Mouse (Mus musculus) lung, postnatal 36 days (tissue): Measurements from ENCODE around the gene Ccnl2.

ENCODE experiments used
- DNase-seq: peaks from one replicate; pipeline ENCODE4 v3.0.0; 2022; ENCODE audit warnings: mixed read lengths

Ccnl2 gene

GRCm38 (mm10) chr4:155840076-155841002 lies 28.1 kb downstream of the Ccnl2 start:
- no peak for DNase-seq

DNA sequence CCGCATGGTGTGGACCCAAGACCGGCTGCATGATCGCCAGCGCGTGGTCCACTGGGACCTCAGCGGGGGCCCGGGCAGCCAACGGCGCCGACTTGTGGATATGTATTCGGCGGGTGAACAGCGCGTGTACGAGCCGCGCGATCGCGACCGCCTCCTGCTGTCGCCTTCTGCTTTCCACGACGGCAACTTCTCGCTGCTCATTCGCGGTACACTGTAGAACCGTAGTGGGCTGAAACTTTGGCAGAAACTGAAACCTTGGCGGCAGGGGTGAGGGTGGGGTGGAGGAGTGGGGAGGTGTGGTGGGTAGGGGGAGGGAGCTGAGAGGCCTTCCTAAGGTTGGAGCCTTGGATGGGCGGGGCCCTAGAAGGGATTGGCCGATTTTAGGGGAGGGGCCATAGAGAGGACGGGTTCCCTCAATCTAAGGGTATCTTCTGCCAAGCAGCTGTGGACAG lies 28.7 kb downstream of the Ccnl2 start:
- peak; percentile 85 for DNase-seq

- no peak for DNase-seq
Observed at GRCm38 (mm10) chr4:155841651-155842270, 29.5 kb downstream of the Ccnl2 start.

DNA sequence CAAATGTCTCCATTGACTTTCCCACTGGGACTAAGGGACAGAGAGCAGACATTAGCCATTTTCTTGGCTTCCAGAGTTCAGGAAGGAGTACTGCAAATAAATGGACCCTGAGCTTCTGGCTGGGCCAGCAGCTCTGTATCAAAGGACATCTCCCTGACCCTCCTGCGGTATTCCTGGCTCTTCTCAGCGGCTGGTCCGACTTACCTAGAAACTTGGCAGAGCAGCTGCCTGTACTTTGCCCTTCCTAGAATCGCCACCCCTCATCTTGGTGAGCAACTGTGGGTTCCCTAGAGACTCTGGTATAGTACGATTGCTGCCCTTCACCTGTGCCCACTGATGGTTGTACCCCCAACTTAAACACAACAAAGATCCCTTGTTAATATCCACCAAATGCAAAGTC lies 30.9 kb downstream of the Ccnl2 start:
- DNase-seq = no peak

GRCm38 (mm10) chr4:155846871-155847578 lies 34.7 kb downstream of the Ccnl2 start, which contains the start of gene Dvl1:
TSS of gene Dvl1 (plus strand) at chr4:155847402.
- DNase-seq = peak; percentile 90

- DNase-seq = peak; percentile 47
Observed at GRCm38 (mm10) chr4:155847591-155848352, 35.5 kb downstream of the Ccnl2 start.

GRCm38 (mm10) chr4:155848434-155849095 lies 36.3 kb downstream of the Ccnl2 start:
- DNase-seq = no peak

- DNase-seq = no peak
Observed at GRCm38 (mm10) chr4:155849391-155849790, 37.1 kb downstream of the Ccnl2 start.

GRCm38 (mm10) chr4:155849792-155850451 lies 37.6 kb downstream of the Ccnl2 start:
- DNase-seq = no peak

- DNase-seq = no peak
Observed at GRCm38 (mm10) chr4:155851368-155851767, 39.1 kb downstream of the Ccnl2 start.

DNA sequence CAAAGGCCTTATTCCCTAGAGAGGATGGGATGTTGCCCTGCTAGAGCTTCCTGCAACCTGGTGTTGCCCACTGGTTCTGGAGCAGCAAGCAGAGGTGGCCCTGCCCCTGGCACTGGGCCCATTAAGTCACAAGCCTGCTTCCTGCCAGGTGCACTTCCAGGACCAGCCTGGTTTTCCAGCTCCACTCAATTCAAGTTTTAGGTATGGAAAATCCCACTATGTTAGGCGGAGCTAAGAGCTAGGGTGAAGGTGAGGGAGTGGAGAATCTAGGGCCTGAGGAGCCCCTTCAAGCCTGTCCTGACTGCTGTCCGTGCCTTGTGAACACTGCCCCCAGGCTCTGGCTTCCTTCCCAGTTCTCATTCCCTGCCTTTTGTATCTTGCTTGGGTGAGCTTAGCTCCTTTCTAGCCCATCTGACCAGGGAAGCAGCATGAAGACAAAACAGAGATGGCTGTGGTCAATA lies 39.7 kb downstream of the Ccnl2 start:
- no peak for DNase-seq

GRCm38 (mm10) chr4:155853421-155853820 lies 41.1 kb downstream of the Ccnl2 start:
- DNase-seq = no peak

DNA sequence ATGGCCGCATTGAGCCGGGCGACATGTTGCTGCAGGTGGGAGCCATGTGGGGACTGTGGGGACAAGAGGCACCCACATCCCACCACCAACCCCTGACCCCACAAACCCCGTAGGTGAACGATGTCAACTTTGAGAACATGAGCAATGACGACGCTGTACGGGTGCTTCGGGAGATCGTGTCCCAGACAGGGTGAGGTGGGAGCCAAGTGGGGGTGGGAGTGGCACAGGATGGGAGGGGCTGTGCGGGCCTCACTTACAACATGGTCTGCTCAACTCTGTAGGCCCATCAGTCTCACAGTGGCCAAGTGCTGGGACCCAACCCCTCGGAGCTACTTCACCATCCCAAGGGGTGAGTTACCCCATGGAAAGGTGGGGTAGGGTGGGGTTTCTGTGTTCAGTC lies 42.7 kb downstream of the Ccnl2 start:
- no peak for DNase-seq

DNA sequence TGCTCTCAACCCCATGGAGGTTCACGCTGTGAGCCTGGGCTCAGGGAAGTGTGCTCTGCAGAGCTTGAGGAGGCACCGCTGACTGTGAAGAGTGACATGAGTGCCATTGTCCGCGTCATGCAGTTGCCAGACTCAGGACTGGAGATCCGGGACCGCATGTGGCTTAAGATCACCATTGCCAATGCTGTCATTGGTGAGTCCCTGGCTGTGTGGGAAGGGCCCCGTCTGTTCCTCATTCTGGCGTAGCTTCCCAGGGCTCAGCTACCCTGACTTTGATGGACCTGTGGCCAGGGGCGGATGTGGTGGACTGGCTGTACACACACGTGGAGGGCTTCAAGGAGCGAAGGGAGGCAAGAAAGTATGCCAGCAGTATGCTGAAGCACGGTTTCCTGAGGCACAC lies 43.8 kb downstream of the Ccnl2 start:
- DNase-seq = no peak

- no peak for DNase-seq
Observed at GRCm38 (mm10) chr4:155856881-155857280, 44.6 kb downstream of the Ccnl2 start.

DNA sequence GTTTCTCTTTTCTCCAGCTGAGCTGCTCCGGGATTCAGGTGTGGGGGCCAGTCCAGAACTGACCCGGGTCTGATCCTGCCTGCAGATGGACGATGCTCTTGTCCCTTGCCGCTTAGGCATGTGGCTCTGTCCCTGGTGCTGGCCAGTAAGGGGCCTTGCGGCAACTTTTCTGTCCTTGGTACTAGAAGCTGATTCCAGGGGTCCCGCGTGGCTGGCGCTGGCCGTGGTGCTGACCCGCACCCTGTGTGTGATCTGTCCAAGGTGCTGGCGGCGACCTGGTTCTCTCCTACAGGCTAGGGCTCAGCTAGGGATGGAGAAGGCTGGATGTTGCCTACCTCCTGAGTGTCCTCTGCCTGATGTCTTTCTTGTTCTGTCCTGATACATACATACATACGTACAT lies 47.0 kb downstream of the Ccnl2 start:
- DNase-seq = no peak

DNA sequence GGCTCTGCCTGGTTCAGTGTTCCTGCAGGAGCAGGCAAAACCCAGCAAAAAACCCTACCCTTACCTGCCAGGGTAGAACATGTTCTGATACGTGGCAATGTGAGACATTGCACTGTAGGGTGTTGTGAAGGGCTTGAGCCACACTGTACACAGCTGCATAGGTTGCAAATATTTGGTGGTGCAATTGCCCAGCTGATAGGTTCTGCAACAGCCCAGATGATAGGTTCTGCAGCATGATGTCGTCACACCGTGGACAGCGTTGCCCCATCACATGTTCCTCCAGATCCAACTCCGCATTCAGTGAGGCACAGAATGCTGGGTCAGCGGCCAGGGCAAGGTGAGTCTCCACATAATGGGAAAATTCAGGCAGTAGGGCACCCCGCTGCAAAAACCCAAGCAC lies 49.5 kb downstream of the Ccnl2 start:
- no peak for DNase-seq

GRCm38 (mm10) chr4:155863001-155863400 lies 50.7 kb downstream of the Ccnl2 start, which contains the start of gene Tas1r3:
TSS of gene Tas1r3 (minus strand) at chr4:155863362.
- no peak for DNase-seq

DNA sequence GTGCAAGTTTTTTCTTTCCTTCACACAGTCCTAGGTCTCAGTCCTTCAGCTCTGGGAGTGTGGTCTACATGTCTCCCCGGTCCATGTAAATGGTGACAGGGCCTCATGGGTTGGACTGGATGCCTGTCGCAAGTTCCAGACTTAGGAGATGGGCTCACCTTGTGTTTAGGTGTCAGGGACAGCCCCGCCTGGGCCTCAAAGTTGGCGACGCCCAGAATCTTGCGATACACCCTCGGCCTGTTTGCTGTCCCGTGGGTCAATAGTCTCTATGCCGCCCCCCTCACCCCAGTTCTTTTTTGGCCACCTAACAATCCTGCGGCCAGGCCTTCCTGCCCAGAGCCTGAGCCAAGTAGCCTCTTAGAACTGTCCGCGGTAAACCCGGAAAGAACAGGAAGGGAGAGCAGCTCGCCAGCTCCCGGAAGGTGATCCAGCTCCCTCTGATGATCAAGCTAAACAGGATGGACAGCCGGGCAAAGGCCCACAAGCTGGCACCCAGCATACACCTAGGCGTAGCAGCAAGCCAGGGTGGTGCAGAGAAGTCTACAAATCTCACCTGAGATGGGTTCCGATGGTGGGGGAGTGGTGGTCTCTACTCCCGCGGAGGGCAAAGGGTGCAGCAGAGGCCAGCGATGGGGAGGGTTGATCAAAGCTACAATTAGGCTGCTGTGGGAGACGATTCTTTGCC lies 56.5 kb downstream of the Ccnl2 start:
- peak; percentile 38 for DNase-seq

DNA sequence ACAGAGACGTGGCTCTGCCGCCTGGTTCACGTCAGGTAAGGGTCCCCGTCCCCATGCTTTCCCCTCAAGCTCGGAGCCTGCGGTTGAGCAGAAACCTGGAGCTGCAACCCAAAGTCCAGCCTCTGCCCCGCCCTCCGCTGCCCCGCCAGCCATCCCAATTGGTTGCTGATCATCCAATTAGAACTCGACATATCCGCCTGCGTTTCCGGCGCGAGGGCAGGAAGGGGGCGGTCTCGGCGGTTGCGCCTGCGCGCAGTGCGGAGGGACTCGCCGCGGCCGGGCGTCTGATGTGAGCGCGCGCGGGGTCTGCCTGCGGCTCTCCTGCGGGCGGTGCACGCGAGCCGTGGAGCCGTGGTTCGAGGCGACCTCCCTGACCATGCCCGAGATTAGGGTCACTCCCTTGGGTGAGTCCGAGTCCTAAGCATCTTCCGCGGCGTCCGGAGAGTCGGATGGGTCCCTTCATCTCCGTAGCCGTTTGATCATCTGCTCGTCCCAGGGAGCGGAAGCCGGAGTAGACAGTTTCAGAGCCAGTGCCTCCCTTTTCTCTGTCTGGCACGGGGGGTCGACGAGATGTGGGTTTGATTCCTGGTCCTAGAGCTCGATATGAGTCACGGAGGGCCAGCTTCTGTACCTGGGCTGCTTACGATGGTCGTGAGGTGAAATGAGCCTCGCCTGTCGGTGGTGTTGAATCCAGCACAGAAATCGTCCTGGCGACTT lies 57.2 kb downstream of the Ccnl2 start, which contains the start of the genes Cptp and Ints11:
Cptp (minus strand) TSS at position 124 of the 717 bp plus-strand sequence.
Ints11 (plus strand) TSS at position 230 of the 717 bp plus-strand sequence.
- DNase-seq = peak; percentile 98
